Mouse (Mus musculus) midbrain, embryonic 15.5 days (tissue): Measurements from ENCODE around the gene Olfr766-ps1. TPM values are rescaled to one million over a fixed set of nuclear protein-coding genes. Genes with fewer than 3 reads are reported as not detected.
"Not testable (repeated sequence)": the region's sequence is repeated elsewhere in the genome, so short reads cannot be mapped to it uniquely, and the experiment has no call there.

Source experiments
- ATAC-seq: fragments of 200-750 bp; cut with Nextera tagmentation; replicated peaks from 2 replicates; pipeline ENCODE4 v1.8.0; 2017; ENCODE audit warnings: moderate TSS enrichment
- H3K27ac ChIP-seq: fragments of 300-500 bp; sonication (generic); 2 replicates; pipeline ENCODE4 v1.5.1; 2015; ENCODE audit warnings: mild to moderate bottlenecking, inconsistent platforms
- H3K27me3 ChIP-seq: fragments of 300-500 bp; sonication (generic); replicated peaks from 2 replicates; pipeline ENCODE4 v1.6.1; 2015; ENCODE audit warnings: inconsistent platforms
- H3K36me3 ChIP-seq: fragments of 300-500 bp; sonication (generic); replicated peaks from 2 replicates; pipeline ENCODE4 v1.6.1; 2015; ENCODE audit warnings: inconsistent platforms
- H3K4me1 ChIP-seq: fragments of 300-500 bp; sonication (generic); 2 replicates; pipeline ENCODE4 v1.6.1; 2015; ENCODE audit warnings: inconsistent platforms
- H3K4me2 ChIP-seq: fragments of 300-500 bp; sonication (generic); 2 replicates; pipeline ENCODE4 v1.6.1; 2015; ENCODE audit warnings: inconsistent platforms, mild to moderate bottlenecking, moderate library complexity
- H3K4me3 ChIP-seq: fragments of 300-500 bp; sonication (generic); 2 replicates; pipeline ENCODE4 v1.5.1; 2015; ENCODE audit warnings: mild to moderate bottlenecking, inconsistent platforms
- H3K9ac ChIP-seq: fragments of 300-500 bp; sonication (generic); 2 replicates; pipeline ENCODE4 v1.6.1; 2015; ENCODE audit warnings: mild to moderate bottlenecking, inconsistent platforms
- H3K9me3 ChIP-seq: fragments of 300-500 bp; sonication (generic); 2 replicates; pipeline ENCODE4 v1.6.1; 2016; ENCODE audit warnings: inconsistent platforms
- WGBS: fragments of 180-500 bp; shearing (Covaris S2); methylation state at CpG from one replicate; pipeline ENCODE4 v1.1.7; 2015; ENCODE audit warnings: mixed read lengths; 5-methylcytosine and 5-hydroxymethylcytosine counted together
- polyA plus RNA-seq: library from polyadenylated mRNA; unstranded; fragments of >200 nt; fragmentation: Nextera tagmentation; extraction: Ambion mirVana; gene quantifications from 2 replicates; pipeline ENCODE4 v1.2.1, GENCODE M21; 2015

Gene Olfr766-ps1
- not detected in 2 replicates for polyA plus RNA-seq

GRCm38 (mm10) chr10:129068877-129069276, at the start of gene Olfr766-ps1:
Gene Olfr766-ps1 (minus strand): TSS chr10:129068977.
- H3K36me3 ChIP-seq = no peaks in the 10 kb centered on the region
- H3K4me2 ChIP-seq = no peak within 1 kb of the TSS
- H3K4me1 ChIP-seq = no peaks in the 10 kb centered on the region
- ATAC-seq = no peak
- H3K9ac ChIP-seq = no peak within 1 kb of the TSS
- H3K9me3 ChIP-seq = no peaks in the 10 kb centered on the region
- H3K4me3 ChIP-seq = no peak within 1 kb of the TSS
- H3K27ac ChIP-seq = no peak within 1 kb of the TSS
- no peaks in the 10 kb centered on the region for H3K27me3 ChIP-seq
- 81% methylated on average over 2 of the region's 2 CpGs for WGBS

- H3K4me1 ChIP-seq = no peaks in the 10 kb centered on the region
- H3K4me2 ChIP-seq = no peak within 1 kb of the TSS
- H3K27ac ChIP-seq = no peak within 1 kb of the TSS
- no peak within 1 kb of the TSS for H3K4me3 ChIP-seq
- WGBS = 88% methylated on average over 2 of the region's 2 CpGs
- no peaks in the 10 kb centered on the region for H3K36me3 ChIP-seq
- no peaks in the 10 kb centered on the region for H3K9me3 ChIP-seq
- no peak for ATAC-seq
- no peak within 1 kb of the TSS for H3K9ac ChIP-seq
- no peaks in the 10 kb centered on the region for H3K27me3 ChIP-seq
These were observed 49.0 kb upstream of the Olfr766-ps1 start, which contains the start of gene Olfr769 for GRCm38 (mm10) chr10:129117761-129118160. Gene Olfr769 (minus strand): TSS chr10:129117861.

GRCm38 (mm10) chr10:129115146-129115545, 46.4 kb upstream of the Olfr766-ps1 start:
- Histone ChIP-seq H3K4me3 (no peak overlapping the region), H3K9ac (no peak overlapping the region), H3K36me3 (no peaks in the 10 kb centered on the region), H3K9me3 (no peaks in the 10 kb centered on the region), H3K27me3 (no peaks in the 10 kb centered on the region), H3K27ac (no peak overlapping the region), H3K4me2 (no peak overlapping the region), H3K4me1 (no peaks in the 10 kb centered on the region)
- ATAC-seq = no peak
- 92% methylated on average over 3 of the region's 3 CpGs for WGBS

- WGBS = 40% methylated on average over 3 of the region's 3 CpGs
- no peak overlapping the region for H3K4me3 ChIP-seq
- H3K27me3 ChIP-seq = no peaks in the 10 kb centered on the region
- no peak overlapping the region for H3K4me2 ChIP-seq
- H3K9ac ChIP-seq = no peak overlapping the region
- H3K36me3 ChIP-seq = no peaks in the 10 kb centered on the region
- no peaks in the 10 kb centered on the region for H3K9me3 ChIP-seq
- H3K4me1 ChIP-seq = no peaks in the 10 kb centered on the region
- no peak overlapping the region for H3K27ac ChIP-seq
- ATAC-seq = no peak
These were observed 32.5 kb upstream of the Olfr766-ps1 start for GRCm38 (mm10) chr10:129101231-129101630.

- Histone ChIP-seq H3K27ac (no peak within 1 kb of the TSS), H3K4me3 (no peak within 1 kb of the TSS), H3K9ac (no peak within 1 kb of the TSS), H3K4me2 (no peak within 1 kb of the TSS), H3K4me1 (no peaks in the 10 kb centered on the region), H3K27me3 (no peaks in the 10 kb centered on the region), H3K9me3 (no peaks in the 10 kb centered on the region), H3K36me3 (no peaks in the 10 kb centered on the region)
- no peak for ATAC-seq
- 88% methylated on average over 1 of the region's 1 CpGs for WGBS
These were observed 30.5 kb upstream of the Olfr766-ps1 start, which contains the start of gene Olfr768 for GRCm38 (mm10) chr10:129099275-129099674. Gene Olfr768 (minus strand): TSS chr10:129099375.

- H3K9me3 ChIP-seq, ATAC-seq, H3K27me3 ChIP-seq, H3K4me1 ChIP-seq, H3K9ac ChIP-seq, H3K27ac ChIP-seq, H3K4me2 ChIP-seq, H3K4me3 ChIP-seq, H3K36me3 ChIP-seq: not testable (repeated sequence)
These were observed 14.0 kb upstream of the Olfr766-ps1 start, which contains the start of gene Olfr767 for GRCm38 (mm10) chr10:129082810-129083209. Gene Olfr767 (minus strand): TSS chr10:129082910.

- not testable (repeated sequence) for H3K27me3 ChIP-seq
These were observed 18.9 kb downstream of the Olfr766-ps1 start, which contains the start of gene Olfr765 for GRCm38 (mm10) chr10:129049898-129050297. Gene Olfr765 (minus strand): TSS chr10:129049998.

GRCm38 (mm10) chr10:129039796-129040195, 29.0 kb downstream of the Olfr766-ps1 start, which contains the start of gene Olfr764-ps1:
Gene Olfr764-ps1 (minus strand): TSS chr10:129039896.
- Histone ChIP-seq H3K9ac (no peak within 1 kb of the TSS), H3K27ac (no peak within 1 kb of the TSS), H3K4me1 (no peaks in the 10 kb centered on the region), H3K9me3 (no peaks in the 10 kb centered on the region), H3K4me2 (no peak within 1 kb of the TSS), H3K27me3 (no peaks in the 10 kb centered on the region), H3K4me3 (no peak within 1 kb of the TSS), H3K36me3 (no peaks in the 10 kb centered on the region)
- 80% methylated on average over 3 of the region's 3 CpGs for WGBS
- ATAC-seq = no peak

More at GRCm38 (mm10) chr10:129049898-129050297, 18.9 kb downstream of the Olfr766-ps1 start, which contains the start of gene Olfr765:
- ATAC-seq, H3K9me3 ChIP-seq, H3K36me3 ChIP-seq, H3K9ac ChIP-seq, H3K4me3 ChIP-seq, H3K27ac ChIP-seq, H3K4me1 ChIP-seq, H3K4me2 ChIP-seq: not testable (repeated sequence)

GRCm38 (mm10) chr10:129028343-129028742, 40.4 kb downstream of the Olfr766-ps1 start:
- 86% methylated on average over 2 of the region's 2 CpGs for WGBS
- Histone ChIP-seq H3K27me3 (no peaks in the 10 kb centered on the region), H3K4me1 (no peaks in the 10 kb centered on the region), H3K27ac (no peak overlapping the region), H3K4me2 (no peak overlapping the region), H3K9ac (no peak overlapping the region), H3K4me3 (no peak overlapping the region), H3K9me3 (no peaks in the 10 kb centered on the region), H3K36me3 (no peaks in the 10 kb centered on the region)
- no peak for ATAC-seq

GRCm38 (mm10) chr10:129026018-129026662, 42.6 kb downstream of the Olfr766-ps1 start:
- Histone ChIP-seq H3K4me1 (no peaks in the 10 kb centered on the region), H3K9me3 (no peaks in the 10 kb centered on the region), H3K4me2 (no peak overlapping the region), H3K27me3 (no peaks in the 10 kb centered on the region), H3K9ac (no peak overlapping the region), H3K36me3 (no peaks in the 10 kb centered on the region), H3K27ac (no peak overlapping the region), H3K4me3 (no peak overlapping the region)
- 60% methylated on average over 3 of the region's 3 CpGs for WGBS
- ATAC-seq = peak; percentile 85

GRCm38 (mm10) chr10:129023319-129023718, 45.5 kb downstream of the Olfr766-ps1 start:
- no peak overlapping the region for H3K27ac ChIP-seq
- no peak for ATAC-seq
- no peaks in the 10 kb centered on the region for H3K27me3 ChIP-seq
- no peaks in the 10 kb centered on the region for H3K4me1 ChIP-seq
- H3K4me3 ChIP-seq = no peak overlapping the region
- no peak overlapping the region for H3K4me2 ChIP-seq
- H3K36me3 ChIP-seq = no peaks in the 10 kb centered on the region
- H3K9me3 ChIP-seq = no peaks in the 10 kb centered on the region
- H3K9ac ChIP-seq = no peak overlapping the region

- Histone ChIP-seq H3K9me3 (no peaks in the 10 kb centered on the region), H3K27ac (no peak overlapping the region), H3K27me3 (no peaks in the 10 kb centered on the region), H3K9ac (no peak overlapping the region), H3K4me2 (no peak overlapping the region), H3K4me3 (no peak overlapping the region), H3K4me1 (no peaks in the 10 kb centered on the region), H3K36me3 (no peaks in the 10 kb centered on the region)
- ATAC-seq = no peak
These were observed 54.3 kb downstream of the Olfr766-ps1 start for GRCm38 (mm10) chr10:129014477-129014876.
